Mouse (Mus musculus) stomach, postnatal 0 days (tissue): Measurements from ENCODE around the gene Ankef1.

Experiments used
- CTCF ChIP-seq: IDR thresholded peaks from 2 replicates; pipeline ENCODE4 v1.5.1; 2016; ENCODE audit warnings: antibody characterized with exemption, low read depth, mild to moderate bottlenecking, moderate library complexity
- EP300 ChIP-seq: optimal IDR thresholded peaks from 2 replicates; pipeline ENCODE3; 2016; ENCODE audit warnings: antibody characterized with exemption

DNA sequence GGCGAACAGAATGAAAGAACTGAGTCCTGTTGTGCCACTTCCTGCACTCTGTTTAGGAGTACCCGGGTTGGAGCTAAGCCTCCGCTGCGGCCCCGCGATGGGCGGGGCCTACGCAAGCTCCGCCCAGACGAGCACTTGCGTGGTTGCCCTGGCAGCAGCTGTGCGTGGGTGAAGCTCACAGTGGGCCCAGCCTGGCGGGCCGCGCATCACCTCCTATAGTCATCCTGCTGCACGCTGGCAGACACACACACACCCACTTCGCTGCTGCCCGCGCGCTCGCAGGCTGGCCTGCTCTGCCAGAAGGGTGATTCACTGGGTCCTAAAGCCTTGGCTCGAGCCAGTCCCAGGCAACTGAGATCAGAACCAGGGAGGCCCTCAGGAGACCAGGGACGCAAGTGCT, 30.3 kb downstream of the Ankef1 start:
- TF ChIP-seq CTCF (no peak), EP300 (no peak)
